In genomic region chr16:55895651-55896095, GRCm38 (mm10) we compare ENCODE assay signal across 8 mouse cellular contexts. TPM values are rescaled to one million over a fixed set of nuclear protein-coding genes. Genes with fewer than 3 reads are reported as not detected.
DNase-seq lines count a peak whose midpoint lies in the region; ATAC-seq and TF ChIP-seq lines count a peak whose summit lies in the region.

No protein-coding gene starts in this region.

- DNase-seq in kidney, adult 2 months = peak; percentile 42
- no peak for DNase-seq in kidney, adult 8-10 months
- DNase-seq in G1E (ENCODE audit: low spot score) = peak; percentile 22
- DNase-seq in forebrain, embryonic 10.5 days (ENCODE audit: extremely low spot score, low spot score) = no peak
- no peak for DNase-seq in adipocyte (ENCODE audit: low spot score)

- peaks cover 11% of the 10 kb centered on the region; the same call in 1 of the 2 replicates for H3K4me1 ChIP-seq in kidney, adult 2 months (ENCODE audit: control insufficient read depth, insufficient read depth, low read length)
- peaks cover 57% of the 10 kb centered on the region for H3K4me1 ChIP-seq in G1E (ENCODE audit: insufficient read depth, low read depth, low read length)
- peaks cover 21% of the 10 kb centered on the region for H3K4me1 ChIP-seq in forebrain, embryonic 10.5 days
- peaks cover 15% of the 10 kb centered on the region for H3K4me1 ChIP-seq in limb, embryonic 13.5 days
- peaks cover 5% of the 10 kb centered on the region for H3K4me1 ChIP-seq in neural tube, embryonic 12.5 days

- TF ChIP-seq POLR2A in kidney, adult 2 months (IDR thresholded peaks at IDR 0.05; ENCODE audit: low read depth, low read length) = no peak

- H3K27me3 ChIP-seq in kidney, adult 2 months (replicated peaks; ENCODE audit: control insufficient read depth, insufficient read depth, low read length) = no peaks in the 10 kb centered on the region
- no peaks in the 10 kb centered on the region for H3K27me3 ChIP-seq in G1E (ENCODE audit: insufficient read depth, low read length)
- H3K27me3 ChIP-seq in forebrain, embryonic 10.5 days (ENCODE audit: poor library complexity, severe bottlenecking) = peaks cover 7% of the 10 kb centered on the region; the same call in 1 of the 2 replicates
- no peaks in the 10 kb centered on the region for H3K27me3 ChIP-seq in limb, embryonic 13.5 days
- no peaks in the 10 kb centered on the region for H3K27me3 ChIP-seq in neural tube, embryonic 12.5 days (replicated peaks)

- no peak for ATAC-seq in G1E (ENCODE audit: extremely low read depth, insufficient number of reproducible peaks, low FRiP score, poor library complexity, severe bottlenecking)
- ATAC-seq in limb, embryonic 13.5 days (ENCODE audit: low FRiP score, low read depth) = peak; percentile 9; the same call in 1 of the 2 replicates
- ATAC-seq in neural tube, embryonic 12.5 days (ENCODE audit: low FRiP score, low read depth) = peak; percentile 43; the same call in 1 of the 2 replicates
- no peak for ATAC-seq in cerebellum, adult (ENCODE audit: insufficient number of reproducible peaks, low FRiP score, low TSS enrichment)

- peak overlapping the region; percentile 59 for H3K4me3 ChIP-seq in kidney, adult 2 months (ENCODE audit: insufficient read depth, low read depth, low read length)
- peak overlapping the region; percentile 84 for H3K4me3 ChIP-seq in G1E (ENCODE audit: low read depth, low read length)
- H3K4me3 ChIP-seq in forebrain, embryonic 10.5 days = peak overlapping the region; percentile 76
- H3K4me3 ChIP-seq in limb, embryonic 13.5 days = peak overlapping the region; percentile 72
- peak overlapping the region; percentile 70 for H3K4me3 ChIP-seq in neural tube, embryonic 12.5 days

- no peaks in the 10 kb centered on the region for H3K36me3 ChIP-seq in kidney, adult 2 months (ENCODE audit: control insufficient read depth, insufficient read depth, low read length)
- peaks cover 22% of the 10 kb centered on the region for H3K36me3 ChIP-seq in G1E (replicated peaks)
- H3K36me3 ChIP-seq in forebrain, embryonic 10.5 days (replicated peaks) = peaks cover 7% of the 10 kb centered on the region
- H3K36me3 ChIP-seq in limb, embryonic 13.5 days = no peaks in the 10 kb centered on the region
- peaks cover 2% of the 10 kb centered on the region; the same call in 1 of the 2 replicates for H3K36me3 ChIP-seq in neural tube, embryonic 12.5 days

- peak overlapping the region; percentile 90 for H3K4me2 ChIP-seq in limb, embryonic 13.5 days (replicated peaks)
- H3K4me2 ChIP-seq in neural tube, embryonic 12.5 days (replicated peaks) = peak overlapping the region; percentile 85

- H3K9me3 ChIP-seq in G1E (replicated peaks) = no peaks in the 10 kb centered on the region
- H3K9me3 ChIP-seq in forebrain, embryonic 10.5 days = no peaks in the 10 kb centered on the region
- H3K9me3 ChIP-seq in limb, embryonic 13.5 days = no peaks in the 10 kb centered on the region
- no peaks in the 10 kb centered on the region for H3K9me3 ChIP-seq in neural tube, embryonic 12.5 days

- peak overlapping the region; percentile 17 for H3K27ac ChIP-seq in kidney, adult 2 months (ENCODE audit: insufficient read depth, low read depth, low read length)
- peak overlapping the region; percentile 90 for H3K27ac ChIP-seq in forebrain, embryonic 10.5 days
- H3K27ac ChIP-seq in limb, embryonic 13.5 days = peak overlapping the region; percentile 61; the same call in 1 of the 2 replicates
- peak overlapping the region; percentile 68; the same call in 1 of the 2 replicates for H3K27ac ChIP-seq in neural tube, embryonic 12.5 days

- peak overlapping the region; percentile 80 for H3K9ac ChIP-seq in limb, embryonic 13.5 days
- H3K9ac ChIP-seq in neural tube, embryonic 12.5 days = peak overlapping the region; percentile 76

- WGBS in kidney, adult 2 months = 6% methylated on average over 9 of the region's 9 CpGs
- WGBS in forebrain, embryonic 10.5 days = 6% methylated on average over 9 of the region's 9 CpGs
- 5% methylated on average over 9 of the region's 9 CpGs for WGBS in limb, embryonic 13.5 days
- WGBS in neural tube, embryonic 12.5 days = 4% methylated on average over 9 of the region's 9 CpGs

- no peak for TF ChIP-seq CTCF in kidney, adult 2 months (conservative IDR thresholded peaks at IDR 0.05; ENCODE audit: insufficient read depth, insufficient read length, low read depth, low read length)
- TF ChIP-seq CTCF in G1E (IDR thresholded peaks at IDR 0.05; ENCODE audit: low read depth, low read length) = no peak

RNA-seq across cellular contexts. Expression of gene Nxpe3, which starts 0.6 kb away (rescaled TPM):
- polyA plus RNA-seq in kidney, adult 2 months (2012; rRNA removed) = 4.6 and 4.9 TPM in 2 replicates
- total RNA-seq in G1E (2014; fragmentation: Nextera tagmentation) (25.2 and 29.2 TPM in 2 replicates), G1E (2017) (9.9 and 13.3 TPM in 2 replicates)
- 0.79 and 1.3 TPM in 2 replicates for polyA plus RNA-seq in G1E (2012)
- 1.1 and 1.3 TPM in 2 replicates for polyA plus RNA-seq in forebrain, embryonic 10.5 days (2016; fragmentation: Nextera tagmentation; extraction: Ambion mirVana)
- polyA plus RNA-seq in limb, embryonic 13.5 days (2015; fragmentation: Nextera tagmentation; extraction: Ambion mirVana) = 0.66 and 0.70 TPM in 2 replicates
- polyA plus RNA-seq in neural tube, embryonic 12.5 days (2016; fragmentation: Nextera tagmentation; extraction: Ambion mirVana) = 0.91 and 0.96 TPM in 2 replicates

RNA-seq across cellular contexts. Expression of gene Cep97, which starts 39.0 kb away (rescaled TPM):
- 1.5 and 2.5 TPM in 2 replicates for polyA plus RNA-seq in kidney, adult 2 months (2012; rRNA removed)
- total RNA-seq in G1E (2014; fragmentation: Nextera tagmentation) (17.4 and 17.6 TPM in 2 replicates), G1E (2017) (17.3 and 24.6 TPM in 2 replicates)
- 5.8 and 11.4 TPM in 2 replicates for polyA plus RNA-seq in G1E (2012)
- polyA plus RNA-seq in forebrain, embryonic 10.5 days (2016; fragmentation: Nextera tagmentation; extraction: Ambion mirVana) = 17.4 and 18.3 TPM in 2 replicates
- polyA plus RNA-seq in limb, embryonic 13.5 days (2015; fragmentation: Nextera tagmentation; extraction: Ambion mirVana) = 10.9 and 11.6 TPM in 2 replicates
- polyA plus RNA-seq in neural tube, embryonic 12.5 days (2016; fragmentation: Nextera tagmentation; extraction: Ambion mirVana) = 19.0 and 19.7 TPM in 2 replicates

RNA-seq across cellular contexts. Expression of gene Nfkbiz, which starts 57.0 kb away (rescaled TPM):
- polyA plus RNA-seq in kidney, adult 2 months (2012; rRNA removed) = 4.7 and 5.2 TPM in 2 replicates
- total RNA-seq in G1E (2014; fragmentation: Nextera tagmentation) = 5.5 and 5.7 TPM in 2 replicates
- 5.1 and 5.5 TPM in 2 replicates for total RNA-seq in G1E (2017)
- polyA plus RNA-seq in G1E (2012) = 0.74 and 0.92 TPM in 2 replicates
- polyA plus RNA-seq in forebrain, embryonic 10.5 days (2016; fragmentation: Nextera tagmentation; extraction: Ambion mirVana) = 1.4 and 1.8 TPM in 2 replicates
- polyA plus RNA-seq in limb, embryonic 13.5 days (2015; fragmentation: Nextera tagmentation; extraction: Ambion mirVana) = 4.1 and 4.6 TPM in 2 replicates
- polyA plus RNA-seq in neural tube, embryonic 12.5 days (2016; fragmentation: Nextera tagmentation; extraction: Ambion mirVana) = 1.7 and 2.3 TPM in 2 replicates

Comparison
In these comparisons a context has a peak if more than half of its experiments do, and no peak if none do; other contexts are left out.
1. DNase-seq: peak in kidney, adult 2 months (single experiment) and G1E (single experiment); none in kidney, adult 8-10 months (0 of 2), forebrain, embryonic 10.5 days (single experiment) and adipocyte (single experiment).
2. H3K27ac ChIP-seq: peak in every context shown above with its lines; median percentile 90 in forebrain, embryonic 10.5 days; 68 in neural tube, embryonic 12.5 days; 61 in limb, embryonic 13.5 days; 17 in kidney, adult 2 months.
3. ATAC-seq: peak in limb, embryonic 13.5 days (single experiment) and neural tube, embryonic 12.5 days (single experiment); none in G1E (single experiment) and cerebellum, adult (single experiment).
4. Peak in every context shown above with its lines, with median percentiles within 50 percentile points of each other: H3K4me3 ChIP-seq.